Mouse (Mus musculus) large intestine, adult 2 months (tissue): ENCODE data around the gene Klk6. TPM values are rescaled to one million over a fixed set of nuclear protein-coding genes. Genes with fewer than 3 reads are reported as not detected.

Experiments
- polyA plus RNA-seq: library from polyadenylated mRNA; depleted of rRNA; stranded (reverse); fragments of >200 nt; gene quantifications from 2 replicates; pipeline ENCODE4 v1.2.3, GENCODE M21; 2012; rRNA removed

The Klk6 gene
- polyA plus RNA-seq, 1 experiment: not detected

Other genes with a start within 250 kb of the Klk6 start
- 0.98 and 1.7 TPM in 2 replicates for gene Zfp719, start 244.9 kb upstream of the Klk6 start, polyA plus RNA-seq
- gene Zfp819, start 217.3 kb upstream of the Klk6 start, polyA plus RNA-seq: 0.10 TPM in 1 of 2 replicates, not detected in the other
- 19.4 and 35.3 TPM in 2 replicates for gene Ceacam18, start 189.8 kb upstream of the Klk6 start, polyA plus RNA-seq
- 4.4 and 4.8 TPM in 2 replicates for gene Siglece, start 164.3 kb upstream of the Klk6 start, polyA plus RNA-seq
- gene Ctu1, start 152.5 kb upstream of the Klk6 start, polyA plus RNA-seq: 8.8 and 9.2 TPM in 2 replicates
- 0.16 TPM in 2 replicates for gene Klk14, start 134.1 kb upstream of the Klk6 start, polyA plus RNA-seq
- gene Klk13, start 111.9 kb upstream of the Klk6 start, polyA plus RNA-seq: not detected in 2 replicates
- not detected in 2 replicates for gene Klk12, start 55.6 kb upstream of the Klk6 start, polyA plus RNA-seq
- not detected in 2 replicates for gene Klk11, start 49.9 kb upstream of the Klk6 start, polyA plus RNA-seq
- gene Klk10, start 43.5 kb upstream of the Klk6 start, polyA plus RNA-seq: 0.21 and 0.69 TPM in 2 replicates
- not detected in 2 replicates for gene Klk9, start 32.6 kb upstream of the Klk6 start, polyA plus RNA-seq
- gene Klk8, start 26.9 kb upstream of the Klk6 start, polyA plus RNA-seq: 3.1 TPM in 2 replicates
- gene Klk7, start 13.2 kb upstream of the Klk6 start, polyA plus RNA-seq: not detected in 2 replicates
- gene Klk5, start 17.5 kb downstream of the Klk6 start, polyA plus RNA-seq: not detected in 2 replicates
- not detected in 2 replicates for gene Klk4, start 56.7 kb downstream of the Klk6 start, polyA plus RNA-seq
- gene Klk15, start 109.2 kb downstream of the Klk6 start, polyA plus RNA-seq: not detected in 2 replicates
- not detected in 2 replicates for gene Klk1b8, start 126.2 kb downstream of the Klk6 start, polyA plus RNA-seq
- not detected in 2 replicates for gene Klk1b1, start 142.3 kb downstream of the Klk6 start, polyA plus RNA-seq
- gene Klk1b9, start 151.6 kb downstream of the Klk6 start, polyA plus RNA-seq: not detected in 2 replicates
- not detected in 2 replicates for gene Klk1b11, start 171.4 kb downstream of the Klk6 start, polyA plus RNA-seq
- gene Klk1b26, start 187.7 kb downstream of the Klk6 start, polyA plus RNA-seq: not detected in 2 replicates
- gene Klk1b27, start 227.8 kb downstream of the Klk6 start, polyA plus RNA-seq: 0.62 and 0.71 TPM in 2 replicates